Mouse (Mus musculus) adrenal gland, postnatal 14 days (tissue): ENCODE data around the gene Nktr. TPM values are rescaled to one million over a fixed set of nuclear protein-coding genes. Genes with fewer than 3 reads are reported as not detected.

Source experiments
- DNase-seq: peaks from one replicate; pipeline ENCODE4 v3.0.0; 2021; ENCODE audit warnings: mixed read lengths
- long read RNA-seq, 2 experiments: library from polyadenylated mRNA; stranded (forward); transcript quantifications; one replicate each; pipeline ENCODE4 v2.0.0; 2021
- total RNA-seq: library from RNA; stranded (reverse); gene quantifications from 2 replicates; pipeline ENCODE4 v1.2.3, GENCODE M21; 2021

The Nktr gene
- 78.1 and 84.8 TPM in 2 replicates for total RNA-seq
- long read RNA-seq, experiment 1, partial matches to known transcripts, result 0 of 4 reads
- long read RNA-seq, experiment 1, other reads (novel, unspliced or antisense), result 4 of 4 reads
- long read RNA-seq, experiment 2, partial matches to known transcripts, result 1 of 8 reads
- long read RNA-seq, experiment 2, other reads (novel, unspliced or antisense), result 7 of 8 reads

DNA sequence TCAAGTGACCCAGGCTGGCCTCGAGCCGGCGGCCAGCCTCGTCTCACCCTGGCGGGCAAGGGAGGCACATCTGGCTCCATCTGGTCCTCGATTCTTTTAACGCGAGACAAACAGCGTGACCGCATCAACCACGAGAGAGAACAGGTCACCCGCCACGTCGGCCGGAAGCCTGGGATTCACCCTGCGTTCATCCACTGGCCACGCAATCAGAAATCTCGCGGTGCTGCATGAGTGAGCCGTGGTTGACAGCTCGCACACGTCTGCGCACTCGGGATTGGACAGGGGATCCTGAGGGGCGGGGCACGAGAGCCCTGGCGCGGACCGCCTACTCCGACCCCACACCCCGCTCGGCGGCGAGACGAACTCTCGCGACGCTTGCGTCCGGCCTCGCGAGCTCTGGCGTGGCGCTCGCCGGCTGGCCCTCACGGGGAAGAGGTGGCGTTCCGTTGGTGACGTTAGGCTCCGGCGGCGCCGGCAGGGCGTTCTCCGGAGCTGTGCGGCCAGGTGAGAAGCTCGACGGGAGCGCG is at the start of gene Nktr:
Gene Nktr, plus strand, starts transcription at position 378 of the 527 bp plus-strand sequence.
- DNase-seq, result peak; percentile 99

DNA sequence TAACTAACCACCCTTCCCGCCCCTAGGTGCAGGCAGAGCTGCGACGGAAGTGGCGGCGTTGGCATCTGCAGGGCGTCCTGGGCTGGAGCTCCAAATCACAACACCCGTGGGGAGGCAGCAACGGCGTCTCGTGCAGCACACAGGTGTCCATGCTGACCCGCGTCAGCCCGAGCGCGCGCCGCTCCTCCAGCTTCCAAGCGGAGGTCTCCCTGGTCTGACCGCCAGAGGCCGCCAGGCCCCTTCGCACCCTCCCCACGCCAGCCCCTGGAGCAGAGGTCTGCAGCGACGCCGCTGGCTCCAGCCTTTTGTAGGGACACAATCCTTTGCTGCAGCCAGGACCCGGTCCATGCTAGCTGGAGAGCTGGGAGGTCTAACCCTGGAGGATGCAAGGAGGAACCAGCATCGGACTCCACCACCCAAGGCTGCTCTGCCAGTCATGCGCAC is 49.6 kb upstream of the Nktr start:
- DNase-seq, result peak; percentile 82

DNA sequence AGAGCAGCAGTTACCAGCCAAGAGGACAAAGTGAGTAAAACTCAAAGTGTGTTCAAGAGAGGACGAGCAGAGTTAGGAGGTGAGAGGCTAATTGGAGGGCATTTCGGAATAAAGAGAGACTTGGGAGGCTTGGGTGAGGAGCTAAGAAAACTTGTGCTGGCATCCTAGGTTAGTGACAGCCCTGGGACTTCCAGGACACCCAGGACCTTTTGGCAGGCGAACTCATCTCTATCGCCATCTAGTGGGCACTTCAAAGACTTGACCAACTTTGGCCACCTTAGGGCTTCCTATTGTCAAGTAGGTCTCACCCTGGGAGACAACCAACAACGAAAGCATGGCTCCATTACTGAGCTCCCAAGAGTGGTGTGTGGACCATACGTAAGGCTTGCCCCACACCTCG is 47.7 kb upstream of the Nktr start:
- DNase-seq, result peak; percentile 67

DNA sequence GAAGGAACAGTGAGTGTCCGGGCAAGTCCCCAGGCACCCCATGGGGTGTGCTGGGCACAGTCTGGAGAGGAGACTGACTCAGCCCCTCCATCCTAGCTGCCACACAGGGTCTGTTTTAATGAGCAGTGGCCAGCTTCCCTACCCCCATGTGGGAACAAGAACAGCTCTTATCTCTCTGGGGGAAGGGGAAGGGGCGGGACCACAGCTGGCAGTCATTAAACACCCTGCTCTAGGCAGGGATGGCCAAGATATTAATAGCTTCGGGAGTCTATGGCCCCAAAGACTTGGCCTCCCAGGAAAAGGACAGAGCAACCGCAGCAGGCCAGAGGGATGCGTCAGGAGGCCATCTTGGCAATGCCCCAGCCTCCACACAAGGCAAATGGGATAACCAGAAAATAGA is 46.7 kb upstream of the Nktr start:
- no peak for DNase-seq

DNA sequence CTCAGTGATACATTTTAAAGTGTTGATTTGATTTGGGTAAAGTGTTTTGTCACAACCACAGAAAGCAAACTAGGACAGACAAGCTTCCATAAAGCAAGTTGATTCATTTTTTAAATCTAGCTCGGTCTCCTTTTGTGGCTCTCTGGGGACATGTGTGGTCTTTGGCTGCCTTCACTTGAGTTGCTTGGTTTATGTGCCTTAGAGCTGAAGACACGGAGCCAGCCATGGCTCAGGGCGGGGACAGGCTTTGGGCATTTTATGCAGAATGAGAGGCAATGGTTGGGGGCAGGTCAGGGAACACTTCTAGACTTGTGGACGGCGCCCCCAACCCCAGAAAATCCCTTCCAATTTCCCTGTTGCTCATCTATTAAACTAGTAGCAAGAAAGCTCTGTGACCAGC is 45.3 kb upstream of the Nktr start:
- no peak for DNase-seq

DNA sequence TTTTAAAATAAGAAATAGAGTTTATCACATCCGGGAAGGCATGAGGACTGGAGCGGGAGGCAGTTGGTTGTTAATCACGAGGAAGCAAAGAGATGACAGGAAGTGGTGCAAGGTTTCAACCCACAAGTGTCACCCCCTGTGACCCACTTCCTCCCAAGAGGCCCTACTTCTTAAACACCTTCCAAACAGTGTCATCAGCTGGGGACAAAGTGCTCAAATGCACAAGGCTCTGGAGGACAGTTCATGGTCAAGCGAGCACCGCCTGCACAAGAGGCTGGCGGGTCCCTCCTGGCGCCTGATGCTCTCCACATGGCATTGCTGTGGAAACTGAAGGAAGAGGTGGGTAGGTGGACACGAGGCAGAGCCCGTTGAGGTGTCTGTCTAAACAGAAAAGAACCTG is 44.0 kb upstream of the Nktr start:
- DNase-seq, result no peak

DNA sequence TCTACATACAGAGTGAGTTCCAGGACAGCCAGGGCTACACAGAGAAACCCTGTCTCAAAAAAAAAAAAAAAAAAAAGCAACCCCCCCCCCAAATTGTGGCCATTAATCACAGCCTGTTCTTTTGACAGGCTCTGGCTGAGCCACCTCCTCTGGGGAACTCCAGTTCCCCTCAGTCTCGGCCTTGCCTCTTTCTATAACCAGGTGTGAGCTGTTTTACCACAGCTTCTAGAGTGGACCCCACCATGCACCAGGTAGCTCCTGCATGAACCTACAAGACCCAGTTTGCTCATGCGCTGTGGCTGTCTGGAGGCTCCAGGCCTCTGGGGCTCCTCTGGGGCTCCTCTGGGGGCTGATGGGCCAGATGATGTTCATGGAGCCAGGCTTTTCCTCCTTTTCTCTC is 43.4 kb upstream of the Nktr start:
- no peak for DNase-seq

DNA sequence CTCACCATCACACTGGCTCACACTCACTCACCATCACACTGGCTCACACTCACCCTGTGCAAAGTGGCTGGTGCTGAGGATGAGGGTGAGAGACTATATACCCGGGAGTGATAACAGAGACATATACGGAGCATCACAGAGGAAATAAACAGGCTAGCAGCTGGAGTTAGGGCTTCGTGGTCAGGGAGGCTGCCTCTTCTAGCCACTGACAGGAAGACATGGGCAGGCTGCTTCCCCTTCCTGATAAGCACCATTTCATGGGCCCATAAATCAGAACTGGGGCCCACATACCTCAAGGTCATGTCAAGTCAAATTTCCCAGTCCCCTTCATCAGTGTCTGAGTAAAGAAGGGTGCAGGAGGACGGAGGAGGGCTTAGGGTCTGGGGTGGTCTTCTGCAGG is 41.9 kb upstream of the Nktr start:
- DNase-seq, result no peak

DNA sequence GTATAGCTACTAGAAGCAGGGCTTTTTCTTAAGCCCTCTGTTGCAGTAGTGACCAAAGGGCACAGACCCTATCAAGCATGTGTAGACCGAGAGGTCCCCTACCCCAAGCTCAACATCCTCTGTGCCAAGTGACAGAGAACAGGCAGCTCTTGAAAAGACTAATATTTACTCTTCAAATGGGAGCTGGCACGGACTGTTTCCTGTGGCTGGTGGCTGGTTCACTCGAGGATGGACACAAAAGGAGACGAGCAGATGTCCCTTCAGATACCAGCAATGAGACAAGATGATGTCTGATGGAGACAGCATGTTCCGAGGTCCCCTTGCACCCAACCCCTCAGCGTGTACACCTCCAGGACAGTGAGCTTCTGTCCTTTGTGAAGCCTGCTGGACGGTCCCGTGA is 41.5 kb upstream of the Nktr start:
- no peak for DNase-seq

DNA sequence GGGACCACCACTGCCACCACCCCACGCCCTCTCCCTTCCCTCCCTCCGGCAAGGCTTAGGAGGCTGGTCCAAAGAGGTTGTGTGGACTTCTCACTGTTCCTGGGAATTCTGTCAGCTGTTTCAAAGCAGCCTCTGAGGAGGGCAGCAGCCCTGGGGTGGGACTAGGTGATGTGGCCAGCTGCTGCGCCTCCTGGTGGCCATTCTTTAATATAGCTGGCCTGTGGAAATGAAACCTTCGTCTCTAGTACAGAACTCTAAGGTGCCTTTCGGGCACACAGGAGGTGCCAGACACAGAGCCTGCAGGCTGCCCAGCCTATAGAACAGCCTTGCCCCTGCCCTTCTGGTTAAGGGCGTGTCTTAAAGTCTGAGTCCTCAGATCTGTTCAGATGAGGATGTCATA is 39.4 kb upstream of the Nktr start:
- peak; percentile 73 for DNase-seq

DNA sequence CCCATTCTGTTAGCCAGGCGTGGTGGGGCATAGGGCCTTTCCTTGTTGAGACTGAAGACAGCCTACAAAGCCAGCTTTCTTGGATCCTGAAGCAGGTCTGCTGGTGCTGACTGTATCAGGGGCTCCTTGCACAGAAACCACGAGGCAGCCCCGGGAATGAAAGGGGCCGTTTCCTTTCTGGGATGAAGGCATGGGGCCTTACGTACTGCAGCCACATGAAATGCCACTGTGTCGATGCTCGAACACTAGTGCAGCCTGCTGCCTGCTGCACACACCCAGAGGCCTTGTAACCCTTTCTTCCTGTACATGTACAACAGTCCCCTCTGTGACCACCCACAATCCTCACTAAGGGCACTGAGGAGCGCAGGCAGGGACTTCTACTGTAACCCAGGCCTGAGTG is 37.8 kb upstream of the Nktr start:
- no peak for DNase-seq

DNA sequence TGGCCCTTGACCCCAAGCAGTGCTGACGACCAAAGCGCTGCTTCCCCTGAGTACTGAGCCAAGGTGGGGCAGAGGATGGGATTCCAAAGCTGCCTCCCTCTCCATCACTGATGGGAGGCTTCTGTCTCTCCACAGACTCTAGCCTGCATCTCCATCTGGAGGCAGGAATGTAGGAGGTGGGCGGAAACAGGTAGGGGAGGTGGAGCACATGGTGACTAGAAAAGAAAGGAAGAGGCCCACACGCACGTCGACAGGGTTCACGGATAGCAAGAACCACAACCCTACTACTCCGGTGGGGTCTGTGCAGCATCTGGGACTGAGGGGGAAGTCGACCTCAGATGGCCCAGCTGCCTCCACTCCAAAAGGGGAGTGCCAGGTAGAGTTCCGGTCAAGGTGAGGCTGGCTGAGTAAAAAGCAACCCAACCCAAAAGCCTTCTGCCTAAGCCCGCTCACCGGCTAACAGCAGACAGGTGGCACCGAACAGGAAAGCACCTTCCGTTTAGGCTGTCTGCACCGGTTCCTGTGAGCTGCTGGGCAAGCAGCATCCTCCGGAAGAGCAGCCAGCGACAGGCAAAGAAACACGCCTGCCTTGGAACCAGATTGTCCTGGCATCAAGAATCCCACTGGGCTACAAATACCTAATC is 36.8 kb upstream of the Nktr start:
- no peak for DNase-seq

DNA sequence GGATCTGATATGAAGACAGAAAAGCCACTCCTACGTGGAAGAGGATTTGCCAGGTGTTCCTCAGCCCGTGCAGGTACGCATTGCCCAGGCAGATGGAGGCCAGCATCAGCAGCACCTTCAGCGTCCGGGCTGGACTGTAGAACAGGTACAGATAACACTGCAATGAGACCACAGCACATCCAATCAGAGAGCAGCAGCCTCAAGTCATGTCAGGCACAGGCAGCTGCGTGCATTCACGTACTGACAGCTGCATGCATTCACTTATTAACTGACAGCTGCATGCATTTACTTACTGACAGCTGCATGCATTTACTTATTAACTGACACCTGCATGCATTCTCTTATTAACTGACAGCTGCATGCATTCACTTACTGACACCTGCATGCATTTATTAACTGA is 34.3 kb upstream of the Nktr start:
- DNase-seq, result no peak

DNA sequence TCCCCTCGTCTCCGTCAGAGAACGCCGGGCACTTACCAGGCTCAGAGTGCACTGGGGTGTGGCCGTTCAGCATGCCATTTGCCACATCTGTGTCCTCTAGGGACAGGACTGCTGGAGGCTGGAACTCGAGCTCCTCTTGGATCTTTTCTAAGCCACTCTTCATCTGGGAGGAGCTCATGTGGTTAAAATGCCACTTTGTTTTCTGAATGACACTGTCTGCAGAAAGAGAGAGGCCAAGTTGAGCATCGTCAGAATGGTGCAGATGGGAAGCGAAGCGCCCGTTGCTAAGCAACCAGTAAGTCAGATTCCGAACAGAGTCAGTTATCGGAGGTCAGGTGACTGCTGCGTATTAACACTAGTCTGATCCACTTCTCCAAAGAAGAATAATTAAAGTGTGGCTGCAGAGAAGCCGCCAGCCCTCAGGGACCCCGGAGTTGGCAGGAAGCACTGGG is 28.7 kb upstream of the Nktr start:
- no peak for DNase-seq

DNA sequence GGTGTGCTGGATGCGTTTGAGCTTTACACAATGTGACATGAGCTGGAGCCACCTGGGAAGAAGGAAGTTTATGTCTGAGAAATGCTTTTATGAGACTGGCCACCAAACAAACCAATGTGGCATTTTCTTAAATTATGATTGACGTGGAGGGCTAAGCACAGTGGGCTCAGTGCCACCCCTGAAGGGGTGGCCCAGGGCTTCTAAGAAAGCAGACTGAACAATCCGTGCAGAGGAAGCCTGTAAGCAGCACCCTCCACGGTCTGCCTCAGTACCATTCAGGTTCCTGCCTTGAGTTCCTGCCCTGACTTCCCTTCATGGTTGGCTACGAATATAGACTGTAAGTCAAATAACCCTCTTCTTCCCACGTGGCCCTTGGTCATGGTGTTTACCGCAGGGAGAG is 28.2 kb upstream of the Nktr start:
- no peak for DNase-seq

DNA sequence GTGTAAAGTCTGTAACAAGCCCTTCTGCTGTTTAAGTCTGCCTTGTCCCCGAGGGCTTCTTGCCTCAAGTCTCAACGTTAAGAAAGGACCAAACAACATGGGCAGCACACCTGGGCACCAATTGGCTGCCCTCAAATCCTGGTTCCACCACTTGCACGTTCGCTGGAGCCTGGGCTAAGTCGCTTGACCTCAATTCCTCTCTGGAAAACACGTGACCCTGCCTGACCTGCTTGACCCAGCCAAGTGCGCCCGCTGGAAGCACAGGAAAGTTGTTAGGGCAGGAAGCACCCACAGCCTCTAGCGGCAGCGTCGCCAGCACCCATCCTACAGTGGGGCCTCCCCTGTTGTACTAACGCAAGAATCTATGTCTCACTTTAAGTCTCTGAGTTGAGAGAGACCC is 24.2 kb upstream of the Nktr start:
- no peak for DNase-seq

DNA sequence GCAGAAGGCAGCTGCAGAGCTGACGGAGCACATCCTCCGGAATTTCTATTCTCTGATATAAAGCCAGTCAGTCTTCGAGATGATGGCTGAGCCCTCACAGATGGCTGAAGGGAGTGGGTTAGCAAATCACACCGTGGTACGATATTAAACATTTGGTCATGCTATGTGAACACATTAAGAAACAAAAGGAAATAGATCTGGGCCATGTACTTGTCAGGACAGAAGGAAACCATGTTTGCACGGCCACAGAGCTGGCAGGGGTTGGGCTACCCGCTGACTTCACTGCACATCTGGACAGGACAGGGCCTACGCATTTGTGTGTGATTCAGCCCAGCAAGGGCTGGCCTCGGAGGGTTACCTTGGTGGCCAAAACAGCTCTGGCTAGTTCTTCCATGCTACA is 22.3 kb upstream of the Nktr start:
- DNase-seq, result no peak

DNA sequence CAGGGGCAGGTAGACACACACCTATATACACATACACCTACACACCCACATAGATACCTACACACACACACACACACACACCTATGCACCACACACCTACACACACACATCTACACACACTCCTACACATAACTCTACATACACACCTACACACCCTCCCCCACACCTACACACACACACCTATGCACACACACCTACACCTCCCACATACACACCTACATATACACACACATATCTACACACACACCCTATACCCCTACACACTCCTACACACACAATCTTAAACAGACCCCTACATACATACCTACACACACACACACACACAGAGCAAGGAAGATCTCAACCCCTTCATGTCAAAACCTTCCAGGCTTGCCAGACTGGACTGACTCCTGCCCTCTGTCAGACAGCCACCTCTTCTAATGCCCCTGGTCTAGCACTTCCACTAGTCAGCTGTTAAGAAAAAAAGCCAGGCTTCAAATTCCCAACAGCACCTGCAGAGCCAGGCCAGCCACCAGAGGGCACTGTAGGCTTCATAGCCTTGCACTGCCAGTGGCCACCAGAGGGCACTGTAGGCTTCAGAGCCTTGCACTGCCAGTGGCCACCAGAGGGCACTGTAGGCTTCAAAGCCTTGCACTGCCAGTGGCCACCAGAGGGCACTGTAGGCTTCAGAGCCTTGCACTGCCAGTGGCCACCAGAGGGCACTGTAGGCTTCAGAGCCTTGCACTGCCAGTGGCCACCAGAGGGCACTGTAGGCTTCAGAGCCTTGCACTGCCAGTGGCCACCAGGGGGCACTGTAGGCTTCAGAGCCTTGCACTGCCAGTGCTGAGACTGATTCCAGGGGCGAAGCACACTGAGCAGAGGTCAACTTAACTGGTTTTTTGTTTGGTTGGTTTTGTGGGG is 21.6 kb upstream of the Nktr start:
- peak; percentile 86 for DNase-seq

DNA sequence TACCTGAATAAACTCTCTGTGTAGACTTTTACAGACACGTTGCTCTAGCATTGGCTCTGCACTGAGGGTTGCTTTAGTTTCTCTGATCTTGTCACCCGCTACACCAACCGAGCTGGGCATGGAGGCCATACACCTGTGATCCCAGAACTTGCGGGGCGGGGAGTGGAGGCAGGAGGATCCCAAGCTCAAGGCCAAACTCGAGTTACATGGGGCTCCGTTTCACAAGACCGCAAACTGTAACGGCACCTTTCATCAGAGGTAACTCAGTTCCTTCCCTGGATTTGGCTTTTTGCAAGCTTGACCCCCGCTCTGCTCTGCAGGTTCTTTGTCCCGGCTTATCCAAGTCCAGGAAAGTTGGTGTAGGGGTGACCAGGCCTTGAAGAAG is 14.7 kb upstream of the Nktr start:
- no peak for DNase-seq

DNA sequence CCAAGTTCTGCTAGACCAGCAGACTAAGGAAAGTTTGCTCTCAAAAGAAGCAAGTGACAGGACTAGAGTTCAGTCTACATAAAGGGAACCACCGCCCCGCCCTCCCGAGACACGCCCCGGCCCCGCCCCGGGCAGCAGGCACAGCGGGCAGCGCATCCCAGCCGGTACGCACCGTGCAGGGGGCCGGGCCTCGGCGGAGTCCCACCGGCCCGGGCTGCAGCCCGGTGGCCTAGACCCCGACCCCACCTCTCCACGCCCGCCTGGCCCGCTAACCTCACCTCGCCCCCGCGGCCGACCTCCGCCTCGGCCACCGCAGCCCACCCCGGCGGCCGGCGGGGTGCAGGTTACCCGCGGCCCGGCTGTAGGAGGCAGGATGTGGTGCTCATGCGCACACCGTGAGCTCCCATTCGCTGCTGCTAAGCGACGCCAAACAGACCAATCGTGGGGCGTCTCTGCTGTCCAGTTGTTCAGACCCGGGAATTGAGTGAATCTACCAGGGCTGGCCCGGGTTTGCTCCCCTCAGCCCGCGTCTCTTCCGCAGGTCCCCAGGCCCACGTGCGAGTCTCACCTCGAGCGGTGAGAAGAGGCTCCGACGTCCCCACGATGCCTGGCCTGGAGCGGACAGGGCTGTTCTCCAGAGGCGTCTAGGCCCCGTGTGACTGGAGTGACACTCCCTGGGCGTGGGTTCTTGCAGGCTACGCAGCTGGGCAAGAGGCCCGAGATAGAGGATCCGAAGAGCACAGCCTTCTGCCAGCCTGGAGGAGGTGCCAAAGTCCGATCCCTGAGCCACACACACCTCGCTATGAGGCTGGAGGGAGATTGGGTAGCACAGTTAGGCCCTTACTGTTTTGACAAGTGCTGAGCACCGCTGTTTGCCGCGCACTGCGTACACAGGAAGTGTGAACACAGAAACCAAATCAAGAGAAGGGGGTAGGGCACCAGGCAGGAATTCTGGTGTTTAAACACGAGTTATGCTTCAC is 14.0 kb upstream of the Nktr start, which contains the start of gene Sec22c:
Gene Sec22c, minus strand, starts transcription at position 845 of the 980 bp plus-strand sequence.
- DNase-seq, result peak; percentile 94

DNA sequence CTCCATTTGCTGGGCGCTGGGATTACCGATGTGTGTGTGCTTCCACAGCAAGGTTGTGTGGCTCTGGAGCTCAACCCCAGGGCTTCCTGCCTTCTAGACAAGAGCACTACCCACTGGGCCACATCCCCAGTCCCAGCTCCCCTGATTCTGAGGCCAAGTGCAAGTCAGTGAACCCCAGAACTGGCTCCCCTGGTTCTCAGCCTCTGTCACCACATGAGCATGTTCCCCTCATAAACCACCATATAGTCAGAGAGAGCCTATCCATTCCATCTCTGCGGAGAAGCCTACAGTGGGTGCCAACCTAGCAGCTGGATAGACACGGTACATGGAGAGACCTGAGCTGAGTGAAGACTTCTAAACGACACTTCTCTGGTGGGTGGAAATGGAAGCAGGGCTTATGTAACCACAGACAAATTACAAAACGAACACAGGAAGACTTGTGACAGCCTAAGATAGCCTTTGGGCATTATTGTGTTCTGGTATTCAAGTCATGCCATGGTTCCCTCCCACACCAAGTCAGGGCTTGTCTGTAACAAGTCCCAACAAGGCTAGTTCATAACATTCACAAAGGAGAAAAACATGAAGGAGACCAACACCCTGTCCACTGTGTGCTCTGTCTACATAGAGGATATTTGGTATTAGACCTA is 12.8 kb upstream of the Nktr start:
- DNase-seq, result no peak
